Mouse (Mus musculus) lung, embryonic 16.5 days (tissue): ENCODE results near the gene Ica1. TPM values are rescaled to one million over a fixed set of nuclear protein-coding genes. Genes with fewer than 3 reads are reported as not detected.

Source experiments
- ATAC-seq: fragments of 200-750 bp; cut with Nextera tagmentation; 2 replicates; pipeline ENCODE4 v1.8.0; 2017; ENCODE audit warnings: low read depth, mild to moderate bottlenecking, moderate library complexity
- H3K27ac ChIP-seq: fragments of 300-500 bp; sonication (generic); 2 replicates; pipeline ENCODE4 v1.5.1; 2014; ENCODE audit warnings: mild to moderate bottlenecking, control low read depth, low read length
- H3K27me3 ChIP-seq: fragments of 300-500 bp; sonication (generic); 2 replicates; pipeline ENCODE4 v1.6.1; 2014; ENCODE audit warnings: low read depth, low read length, mixed read lengths; ENCODE audit not compliant: control insufficient read depth, insufficient read depth
- H3K36me3 ChIP-seq: fragments of 300-500 bp; sonication (generic); 2 replicates; pipeline ENCODE4 v1.6.1; 2014; ENCODE audit warnings: low read length; ENCODE audit not compliant: control insufficient read depth, insufficient read depth
- H3K4me1 ChIP-seq: fragments of 300-500 bp; sonication (generic); replicated peaks from 2 replicates; pipeline ENCODE4 v1.6.1; 2014; ENCODE audit warnings: low read length, mixed read lengths; ENCODE audit not compliant: control insufficient read depth, insufficient read depth
- H3K4me2 ChIP-seq: fragments of 300-500 bp; sonication (generic); 2 replicates; pipeline ENCODE4 v1.6.1; 2014; ENCODE audit warnings: low read depth, low read length, control low read depth
- H3K4me3 ChIP-seq: fragments of 300-500 bp; sonication (generic); 2 replicates; pipeline ENCODE4 v1.5.1; 2014; ENCODE audit warnings: mild to moderate bottlenecking, low read length, control low read depth
- H3K9ac ChIP-seq: fragments of 300-500 bp; sonication (generic); 2 replicates; pipeline ENCODE4 v1.6.1; 2014; ENCODE audit warnings: low read length, control low read depth
- H3K9me3 ChIP-seq: fragments of 300-500 bp; sonication (generic); 2 replicates; pipeline ENCODE4 v1.6.1; 2016; ENCODE audit warnings: low read length; ENCODE audit not compliant: control insufficient read depth
- WGBS: fragments of 180-500 bp; shearing (Covaris S2); extraction: QIAGEN DNeasy Blood & Tissue Kit; methylation state at CpG from one replicate; pipeline ENCODE4 v1.1.7; 2014; 5-methylcytosine and 5-hydroxymethylcytosine counted together
- polyA plus RNA-seq: library from polyadenylated mRNA; unstranded; fragments of >200 nt; fragmentation: Nextera tagmentation; extraction: Ambion mirVana; gene quantifications from 2 replicates; pipeline ENCODE4 v1.2.1, GENCODE M21; 2015

The Ica1 gene
- polyA plus RNA-seq, 1 experiment from 2014 or later: 40.6 TPM

DNA sequence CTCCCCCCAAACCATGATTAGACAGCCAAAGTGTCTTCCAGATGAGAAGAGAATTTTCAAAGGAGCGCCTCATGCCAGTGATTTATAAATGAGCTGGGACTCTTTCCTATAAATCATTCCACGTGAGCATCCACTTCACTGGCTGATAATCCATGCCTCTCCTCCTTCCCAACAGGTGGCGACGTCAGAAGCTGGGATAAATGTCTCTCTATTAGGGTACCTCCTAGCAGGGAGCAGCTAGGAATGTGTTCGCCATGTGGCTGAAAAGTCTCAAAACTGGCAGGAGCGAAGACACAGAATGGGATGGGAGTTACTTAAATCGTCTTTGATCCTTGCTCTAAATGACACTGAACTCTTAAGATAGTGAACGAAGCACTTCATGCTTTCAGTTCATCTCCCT lies 146.9 kb downstream of the Ica1 start:
- no peak overlapping the region for H3K4me3 ChIP-seq
- H3K4me1 ChIP-seq: no peaks in the 10 kb centered on the region
- H3K36me3 ChIP-seq: no peaks in the 10 kb centered on the region
- no peak overlapping the region for H3K9ac ChIP-seq
- ATAC-seq: no peak
- H3K27me3 ChIP-seq: no peaks in the 10 kb centered on the region
- 78% methylated on average over 8 of the region's 8 CpGs for WGBS
- H3K27ac ChIP-seq: no peak overlapping the region
- H3K9me3 ChIP-seq: no peaks in the 10 kb centered on the region
- H3K4me2 ChIP-seq: no peak overlapping the region

DNA sequence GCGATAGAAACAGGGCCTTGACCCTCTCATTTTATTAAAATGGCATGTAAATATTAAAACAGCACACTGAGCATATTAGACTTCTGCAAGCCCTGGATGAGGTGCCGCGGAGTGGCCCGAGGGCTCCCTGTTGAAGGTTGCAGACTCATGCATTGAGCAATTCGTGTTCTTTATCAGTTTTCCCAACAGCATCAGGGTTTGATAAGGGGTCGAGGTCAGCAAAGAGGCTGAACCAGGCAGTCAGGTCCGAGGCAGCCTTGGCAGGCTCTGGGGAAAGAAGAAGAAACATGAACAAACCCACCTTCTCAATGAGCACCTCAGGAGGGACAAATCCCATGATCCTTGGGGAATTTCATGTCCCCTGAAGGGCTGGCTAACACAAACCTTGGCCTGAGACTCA lies 147.8 kb downstream of the Ica1 start:
- ATAC-seq: no peak
- Histone ChIP-seq H3K27ac (no peak overlapping the region), H3K9ac (no peak overlapping the region), H3K4me3 (no peak overlapping the region), H3K9me3 (no peaks in the 10 kb centered on the region), H3K4me2 (no peak overlapping the region), H3K36me3 (no peaks in the 10 kb centered on the region), H3K27me3 (no peaks in the 10 kb centered on the region), H3K4me1 (no peaks in the 10 kb centered on the region)
- 64% methylated on average over 7 of the region's 7 CpGs for WGBS

DNA sequence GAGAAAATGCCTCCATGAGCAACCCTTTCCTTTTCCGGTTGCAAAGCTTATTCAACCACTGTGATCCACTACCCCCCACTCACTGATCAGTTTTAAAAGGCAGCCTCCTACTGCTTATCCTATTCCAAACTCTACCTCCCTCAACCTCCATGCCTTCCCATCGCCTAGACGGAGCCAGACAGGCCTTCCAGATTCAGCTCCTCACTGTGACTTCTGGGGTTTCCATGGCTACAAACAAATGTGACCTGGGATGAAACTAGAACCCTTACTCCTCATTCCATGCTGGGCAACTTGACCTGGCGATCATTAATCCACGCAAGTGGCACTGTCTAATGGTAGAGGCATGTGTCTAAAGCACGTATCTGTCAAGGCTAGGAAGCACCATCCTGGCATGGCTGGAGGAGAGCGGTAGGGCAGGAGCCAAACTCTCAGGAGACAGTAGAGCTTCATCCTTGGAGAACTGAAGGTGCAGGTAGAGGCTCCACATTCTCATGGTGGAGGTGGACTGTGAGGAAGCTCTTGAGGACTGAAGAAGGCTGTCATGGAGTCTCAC lies 149.5 kb downstream of the Ica1 start:
- Histone ChIP-seq H3K4me1 (no peaks in the 10 kb centered on the region), H3K27me3 (no peaks in the 10 kb centered on the region), H3K36me3 (no peaks in the 10 kb centered on the region), H3K4me3 (no peak overlapping the region), H3K4me2 (no peak overlapping the region), H3K9me3 (no peaks in the 10 kb centered on the region), H3K27ac (no peak overlapping the region), H3K9ac (no peak overlapping the region)
- 74% methylated on average over 7 of the region's 7 CpGs for WGBS
- no peak for ATAC-seq

DNA sequence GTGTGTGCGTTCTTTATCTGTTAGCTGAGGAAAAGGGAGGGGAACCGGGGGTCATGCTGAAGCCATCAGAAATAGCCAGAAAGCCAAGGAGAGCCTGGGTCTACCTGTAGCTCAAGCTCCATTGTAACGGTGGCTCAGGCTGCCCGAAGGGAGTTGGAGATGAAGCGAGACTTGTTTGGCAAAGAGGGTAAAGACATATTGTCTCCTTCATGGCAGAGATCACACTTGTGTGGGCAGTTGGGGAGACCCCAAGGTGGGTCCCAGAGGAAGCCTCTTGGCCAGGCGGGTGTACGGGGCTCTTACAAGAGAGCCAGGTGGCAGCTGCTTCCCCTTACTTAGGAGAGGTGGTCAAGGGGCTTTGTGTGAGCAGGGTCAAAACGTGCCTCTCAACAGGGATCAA lies 150.1 kb downstream of the Ica1 start:
- Histone ChIP-seq H3K27me3 (no peaks in the 10 kb centered on the region), H3K4me3 (no peak overlapping the region), H3K4me2 (no peak overlapping the region), H3K9me3 (no peaks in the 10 kb centered on the region), H3K9ac (no peak overlapping the region), H3K36me3 (no peaks in the 10 kb centered on the region), H3K27ac (no peak overlapping the region), H3K4me1 (no peaks in the 10 kb centered on the region)
- ATAC-seq: no peak
- 85% methylated on average over 8 of the region's 8 CpGs for WGBS

DNA sequence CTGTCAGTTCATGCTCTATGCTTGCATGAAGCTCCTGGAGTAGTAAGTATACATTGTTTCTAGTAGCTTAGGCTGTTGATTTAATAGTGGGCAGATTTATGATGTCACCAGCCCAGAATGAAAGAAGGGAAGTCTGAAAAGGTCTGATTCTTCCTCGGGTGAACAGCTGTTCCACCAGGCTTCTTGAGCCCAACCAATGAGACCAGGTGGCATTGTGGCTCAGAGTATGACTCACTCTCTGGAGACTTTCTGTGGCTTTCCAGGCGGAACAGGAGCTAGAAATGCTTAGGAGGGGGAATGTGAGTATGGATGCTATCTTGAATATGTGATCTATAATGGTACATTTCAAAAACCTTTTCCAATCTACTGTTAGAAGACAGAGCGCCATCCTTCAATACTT lies 155.2 kb downstream of the Ica1 start:
- Histone ChIP-seq H3K9me3 (no peaks in the 10 kb centered on the region), H3K4me2 (no peak overlapping the region), H3K27me3 (no peaks in the 10 kb centered on the region), H3K27ac (no peak overlapping the region), H3K9ac (no peak overlapping the region), H3K36me3 (no peaks in the 10 kb centered on the region), H3K4me1 (no peaks in the 10 kb centered on the region), H3K4me3 (no peak overlapping the region)
- no peak for ATAC-seq
- WGBS: 68% methylated on average over 3 of the region's 3 CpGs

DNA sequence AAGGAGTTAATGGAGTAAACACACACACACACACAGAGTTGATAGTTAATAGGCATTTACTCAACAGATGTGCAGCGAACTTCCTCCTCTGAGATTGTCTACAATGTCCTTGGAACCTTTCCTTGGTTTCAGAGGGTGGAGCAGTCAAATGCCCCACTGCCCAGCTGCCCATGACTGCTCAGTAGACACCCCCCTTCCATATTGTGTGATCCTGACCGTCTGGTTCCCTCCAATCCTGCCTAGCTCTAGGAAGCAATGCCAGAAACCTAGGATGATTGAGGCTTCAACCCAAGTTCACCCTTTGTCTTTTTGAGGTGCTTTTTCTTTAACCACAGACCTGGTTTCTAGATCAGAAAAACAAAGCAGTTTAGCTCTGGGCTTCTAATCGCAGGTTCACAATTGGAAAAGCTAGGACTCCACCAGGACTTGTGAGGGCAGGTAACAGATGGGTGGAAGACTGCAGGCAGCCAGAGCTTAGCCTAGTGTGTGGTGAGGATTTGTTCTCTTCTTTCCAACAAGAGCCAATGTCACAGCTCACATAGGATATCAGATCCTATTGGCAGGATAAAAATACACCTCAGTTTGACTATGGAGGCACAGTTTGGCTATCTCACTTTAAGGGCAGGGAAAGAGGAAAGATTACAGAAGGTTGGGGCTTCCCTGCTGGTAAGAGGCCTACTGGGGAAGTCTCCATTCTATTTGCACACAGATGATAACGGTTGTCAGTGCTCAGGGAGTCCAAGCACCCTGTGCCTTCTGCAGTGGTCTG lies 158.5 kb downstream of the Ica1 start:
- no peaks in the 10 kb centered on the region for H3K9me3 ChIP-seq

DNA sequence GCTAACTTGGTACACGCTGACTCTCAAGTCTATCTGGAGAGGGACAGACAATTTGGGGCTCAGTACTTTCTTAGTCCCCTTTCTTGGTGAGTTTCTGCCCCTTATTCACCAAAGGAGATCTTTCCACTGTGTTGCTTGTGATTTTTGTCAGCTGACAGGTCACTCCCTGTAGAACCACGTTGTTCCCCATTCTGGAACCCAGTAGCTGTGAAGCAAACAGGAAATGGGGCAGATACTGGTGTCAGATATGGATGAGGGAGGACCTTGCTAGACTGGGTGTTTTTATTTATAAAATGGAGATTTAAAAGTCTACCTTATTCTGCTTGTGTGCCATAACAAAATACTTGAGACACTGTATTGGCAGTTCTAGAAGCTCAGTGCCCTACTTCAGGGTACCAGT lies 160.9 kb downstream of the Ica1 start:
- H3K36me3 ChIP-seq: no peaks in the 10 kb centered on the region
- no peaks in the 10 kb centered on the region for H3K27me3 ChIP-seq
- WGBS: 58% methylated on average over 2 of the region's 2 CpGs
- no peak overlapping the region for H3K4me3 ChIP-seq
- no peak overlapping the region for H3K9ac ChIP-seq
- H3K4me1 ChIP-seq: no peaks in the 10 kb centered on the region
- no peak overlapping the region for H3K4me2 ChIP-seq
- no peak for ATAC-seq
- H3K27ac ChIP-seq: no peak overlapping the region
- no peaks in the 10 kb centered on the region for H3K9me3 ChIP-seq

More for the DNA sequence above, 158.5 kb downstream of the Ica1 start:
- ATAC-seq: no peak
- Histone ChIP-seq H3K4me3 (no peak overlapping the region), H3K9ac (no peak overlapping the region), H3K36me3 (no peaks in the 10 kb centered on the region), H3K4me2 (no peak overlapping the region), H3K27me3 (no peaks in the 10 kb centered on the region), H3K27ac (no peak overlapping the region), H3K4me1 (no peaks in the 10 kb centered on the region)
- WGBS: 73% methylated on average over 4 of the region's 4 CpGs

DNA sequence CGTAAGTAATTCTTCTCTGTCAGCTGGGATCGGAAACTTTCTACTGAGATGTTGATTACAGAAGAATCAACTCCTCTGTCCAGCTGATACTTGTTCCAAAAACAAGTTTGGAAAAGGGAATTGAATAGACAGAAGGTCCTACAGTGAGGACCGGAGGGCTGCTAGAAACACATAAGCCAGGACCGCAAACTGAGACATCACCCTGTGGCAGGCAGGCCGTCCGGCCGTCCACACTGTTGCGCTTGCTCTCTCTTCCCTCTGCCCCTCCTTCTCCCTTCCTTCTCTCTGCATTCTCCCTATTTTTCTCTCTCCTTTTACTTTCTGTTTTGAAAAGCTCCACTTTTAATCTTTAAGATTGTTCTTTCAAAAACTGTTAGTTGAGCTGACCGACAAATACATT lies 186.6 kb downstream of the Ica1 start:
- Histone ChIP-seq H3K9me3 (no peaks in the 10 kb centered on the region), H3K4me2 (no peak overlapping the region), H3K9ac (no peak overlapping the region), H3K27me3 (no peaks in the 10 kb centered on the region), H3K27ac (no peak overlapping the region), H3K4me1 (no peaks in the 10 kb centered on the region), H3K4me3 (no peak overlapping the region), H3K36me3 (0 out of 2 replicates have a peak, but pooled peaks cover 3% of the 10 kb centered on the region)
- WGBS: 84% methylated on average over 9 of the region's 9 CpGs
- ATAC-seq: no peak

DNA sequence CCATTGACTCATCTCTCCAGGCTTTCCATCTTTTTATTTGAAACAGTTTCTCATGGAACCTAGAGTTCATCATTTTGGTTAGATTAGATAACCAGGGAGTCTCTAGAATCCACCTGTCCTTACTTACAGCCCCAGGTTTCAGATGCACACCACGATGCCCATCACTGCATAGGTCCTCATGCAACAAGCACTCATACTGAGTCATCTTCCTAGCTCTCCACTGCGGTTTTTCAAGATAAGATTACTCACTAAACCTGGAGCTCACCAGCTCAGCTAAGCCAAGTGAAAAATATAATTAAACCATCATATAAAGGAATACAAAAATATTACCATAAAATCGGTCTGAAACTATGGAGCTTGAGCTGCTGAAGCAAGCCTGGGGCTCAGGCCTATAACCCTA lies 194.4 kb downstream of the Ica1 start:
- WGBS: 94% methylated on average over 3 of the region's 3 CpGs
- no peaks in the 10 kb centered on the region for H3K4me1 ChIP-seq
- H3K4me3 ChIP-seq: no peak overlapping the region
- H3K36me3 ChIP-seq: peaks cover 4% of the 10 kb centered on the region
- no peak overlapping the region for H3K27ac ChIP-seq
- H3K9me3 ChIP-seq: no peaks in the 10 kb centered on the region
- no peaks in the 10 kb centered on the region for H3K27me3 ChIP-seq
- H3K9ac ChIP-seq: no peak overlapping the region
- H3K4me2 ChIP-seq: no peak overlapping the region
- ATAC-seq: no peak
